Mouse (Mus musculus): Measurements from ENCODE around the gene Zfp622. TPM values are rescaled to one million over a fixed set of nuclear protein-coding genes. Genes with fewer than 3 reads are reported as not detected.
"Not testable (repeated sequence)": the region's sequence is repeated elsewhere in the genome, so short reads cannot be mapped to it uniquely, and the experiment has no call there.

The Zfp622 gene
- total RNA-seq, 1 experiment, result 65.9 TPM

DNA sequence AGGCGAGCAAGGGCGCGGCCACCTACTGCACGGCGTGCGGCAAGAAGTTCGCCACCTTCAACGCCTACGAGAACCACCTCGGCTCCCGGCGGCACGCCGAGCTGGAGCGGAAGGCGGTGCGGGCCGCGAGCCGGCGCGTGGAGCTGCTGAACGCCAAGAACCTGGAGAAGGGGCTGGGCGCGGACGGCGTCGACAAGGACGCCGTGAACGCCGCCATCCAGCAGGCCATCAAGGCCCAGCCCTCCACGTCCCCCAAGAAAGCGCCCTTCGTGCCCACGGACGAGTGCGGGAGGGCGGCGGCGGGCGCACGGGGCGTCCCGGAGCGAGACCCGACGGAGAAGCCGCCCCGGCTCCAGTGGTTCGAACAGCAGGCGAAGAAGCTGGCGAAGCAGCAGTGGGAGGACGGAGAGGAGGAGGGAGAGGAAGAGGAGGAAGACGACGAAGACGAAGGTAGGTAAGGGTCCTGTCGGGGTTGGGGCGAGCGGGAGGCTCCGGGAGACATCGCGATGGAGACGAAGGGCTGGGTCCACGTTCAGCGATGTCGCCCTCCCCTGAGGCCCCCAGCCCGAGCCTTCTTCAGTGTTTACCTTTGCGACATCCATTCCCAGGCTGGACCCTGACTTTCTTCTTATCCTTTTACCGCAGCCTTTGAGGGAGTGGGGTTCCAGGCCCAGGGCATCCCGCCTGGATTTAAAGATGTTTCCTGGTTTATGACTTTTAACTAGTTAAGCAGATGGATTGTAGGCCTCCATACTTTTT is 747 bp downstream of the Zfp622 start:
- H3K36me3 ChIP-seq (ENCODE audit: control insufficient read depth, insufficient read depth, low read length, poor library complexity, severe bottlenecking), result peaks cover 4% of the 10 kb centered on the region
- H3K27ac ChIP-seq (ENCODE audit: insufficient read depth, low read depth, low read length, poor library complexity, severe bottlenecking), result peak overlapping the region; percentile 45
- DNase-seq (ENCODE audit: low read depth, low spot score), result peak; percentile 7
- in situ Hi-C loops (cut with MboI; ENCODE audit: low sequenced_read_pairs in 2 of 2, unreplicated experiment in 2 of 2), result no loop called here
- TF ChIP-seq CHD2 (IDR thresholded peaks at IDR 0.05; ENCODE audit: low read depth, low read length) (no peak), ZC3H11A (IDR thresholded peaks at IDR 0.05; ENCODE audit: borderline replicate concordance, low read depth, low read length) (no peak), ZNF384 (IDR thresholded peaks at IDR 0.05; ENCODE audit: low read depth, low read length) (no peak), MAFK (IDR thresholded peaks at IDR 0.05; ENCODE audit: insufficient read depth, low read depth, low read length) (no peak), HCFC1 (IDR thresholded peaks at IDR 0.05; ENCODE audit: borderline replicate concordance, insufficient read depth, low read length) (no peak)
- H3K4me1 ChIP-seq (ENCODE audit: control insufficient read depth in 2 of 2, insufficient read depth in 2 of 2, low read length in 2 of 2, poor library complexity in 1 of 2), result peaks cover 0 to 4% of the 10 kb centered on the region in 2 experiments; a peak in 1 of 4 replicates
- H3K9me3 ChIP-seq (ENCODE audit: control insufficient read depth, insufficient read depth, low read depth, low read length), result no peaks in the 10 kb centered on the region
- H3K9ac ChIP-seq (ENCODE audit: insufficient read depth, low read depth, low read length, poor library complexity, severe bottlenecking), result peak overlapping the region; percentile 91
- H3K4me3 ChIP-seq (ENCODE audit: insufficient read depth in 1 of 2, low read depth in 1 of 2, low read length in 2 of 2, poor library complexity in 1 of 2, severe bottlenecking in 1 of 2), result peak overlapping the region; percentile 82 to 94

DNA sequence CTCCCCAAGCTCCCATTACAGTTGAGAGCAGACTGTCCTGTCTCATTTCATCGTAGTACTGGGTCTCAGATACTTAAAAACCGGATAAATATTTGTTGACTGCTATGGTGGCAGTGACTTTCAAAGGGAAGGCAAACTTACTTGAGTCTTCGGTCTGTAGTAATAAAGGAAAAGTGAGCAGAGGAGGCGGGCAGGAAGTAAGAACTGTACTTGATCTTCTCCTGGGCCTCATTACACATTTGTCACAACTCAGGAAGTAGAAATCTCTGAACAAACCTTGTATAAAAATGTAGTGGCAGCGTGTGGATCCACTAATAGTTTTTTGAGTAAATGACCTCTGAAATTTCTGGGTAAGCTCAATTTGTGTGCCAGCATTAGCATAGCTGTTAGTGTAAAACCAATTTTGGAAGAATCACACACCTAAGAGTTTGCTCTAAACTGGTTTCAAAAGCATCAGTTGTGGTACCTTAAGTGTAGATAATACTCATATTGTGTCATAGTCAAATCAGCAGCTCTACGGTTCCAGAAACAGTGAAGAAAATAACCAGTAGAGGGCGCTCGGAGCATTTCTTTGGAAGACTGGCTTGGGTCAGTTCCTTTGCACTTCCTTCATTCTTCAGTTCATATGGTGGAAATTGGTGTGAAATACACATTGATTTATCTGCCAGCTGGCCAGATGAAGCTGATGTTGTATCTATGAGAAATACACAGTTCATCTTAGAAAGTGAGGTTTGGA is 9.0 kb downstream of the Zfp622 start:
- H3K9me3 ChIP-seq (ENCODE audit: control insufficient read depth, insufficient read depth, low read depth, low read length), result no peaks in the 10 kb centered on the region
- in situ Hi-C loops (cut with MboI; ENCODE audit: low sequenced_read_pairs in 2 of 2, unreplicated experiment in 2 of 2), result no loop called here
- H3K27ac ChIP-seq (ENCODE audit: insufficient read depth, low read depth, low read length, poor library complexity, severe bottlenecking), result no peak overlapping the region
- DNase-seq (ENCODE audit: low read depth, low spot score), result peak; percentile 68
- H3K4me1 ChIP-seq (ENCODE audit: control insufficient read depth in 2 of 2, insufficient read depth in 2 of 2, low read length in 2 of 2, poor library complexity in 1 of 2), result no peaks in the 10 kb centered on the region
- TF ChIP-seq MAFK (IDR thresholded peaks at IDR 0.05; ENCODE audit: insufficient read depth, low read depth, low read length) (no peak), ZNF384 (IDR thresholded peaks at IDR 0.05; ENCODE audit: low read depth, low read length) (no peak), ZC3H11A (IDR thresholded peaks at IDR 0.05; ENCODE audit: borderline replicate concordance, low read depth, low read length) (0 out of 2 replicates have a peak, but pooled peaks have one; percentile 3), CHD2 (IDR thresholded peaks at IDR 0.05; ENCODE audit: low read depth, low read length) (no peak), HCFC1 (IDR thresholded peaks at IDR 0.05; ENCODE audit: borderline replicate concordance, insufficient read depth, low read length) (no peak)
- H3K9ac ChIP-seq (ENCODE audit: insufficient read depth, low read depth, low read length, poor library complexity, severe bottlenecking), result no peak overlapping the region
- H3K4me3 ChIP-seq (ENCODE audit: insufficient read depth in 1 of 2, low read depth in 1 of 2, low read length in 2 of 2, poor library complexity in 1 of 2, severe bottlenecking in 1 of 2), result no peak overlapping the region
- H3K36me3 ChIP-seq (ENCODE audit: control insufficient read depth, insufficient read depth, low read length, poor library complexity, severe bottlenecking), result peaks cover 20% of the 10 kb centered on the region

DNA sequence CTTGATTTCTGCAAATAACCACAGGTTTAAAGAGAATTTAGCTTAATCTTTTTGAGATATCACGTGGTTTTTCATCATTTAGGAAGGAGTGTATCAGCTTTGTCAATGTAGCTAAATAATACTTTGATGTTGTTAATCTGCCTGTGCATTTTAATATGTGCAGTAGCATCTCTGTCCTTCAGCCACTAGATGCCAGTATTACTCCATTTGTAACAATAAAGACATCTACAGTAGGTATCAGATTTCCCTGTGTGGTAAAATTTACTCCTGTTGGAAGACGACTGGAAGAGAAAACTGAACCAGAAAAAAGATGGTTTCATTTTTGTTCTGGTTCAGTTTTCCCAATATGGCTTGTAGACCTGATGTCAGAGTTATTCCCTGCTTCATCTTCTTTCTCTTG is 11.4 kb downstream of the Zfp622 start:
- TF ChIP-seq ZC3H11A (IDR thresholded peaks at IDR 0.05; ENCODE audit: borderline replicate concordance, low read depth, low read length) (0 out of 2 replicates have a peak, but pooled peaks have one; percentile 21), CHD2 (IDR thresholded peaks at IDR 0.05; ENCODE audit: low read depth, low read length) (no peak)
- DNase-seq (ENCODE audit: low read depth, low spot score), result no peak
- no peaks in the 10 kb centered on the region for H3K9me3 ChIP-seq (ENCODE audit: control insufficient read depth, insufficient read depth, low read depth, low read length)
- H3K9ac ChIP-seq (ENCODE audit: insufficient read depth, low read depth, low read length, poor library complexity, severe bottlenecking), result no peak overlapping the region
- H3K27ac ChIP-seq (ENCODE audit: insufficient read depth, low read depth, low read length, poor library complexity, severe bottlenecking), result no peak overlapping the region
- peaks cover 18% of the 10 kb centered on the region for H3K36me3 ChIP-seq (ENCODE audit: control insufficient read depth, insufficient read depth, low read length, poor library complexity, severe bottlenecking)
- no peaks in the 10 kb centered on the region for H3K4me1 ChIP-seq (ENCODE audit: control insufficient read depth in 2 of 2, insufficient read depth in 2 of 2, low read length in 2 of 2, poor library complexity in 1 of 2)
- in situ Hi-C loops (cut with MboI; ENCODE audit: low sequenced_read_pairs in 2 of 2, unreplicated experiment in 2 of 2), result no loop called here
- H3K4me3 ChIP-seq (ENCODE audit: insufficient read depth in 1 of 2, low read depth in 1 of 2, low read length in 2 of 2, poor library complexity in 1 of 2, severe bottlenecking in 1 of 2), result no peak overlapping the region

DNA sequence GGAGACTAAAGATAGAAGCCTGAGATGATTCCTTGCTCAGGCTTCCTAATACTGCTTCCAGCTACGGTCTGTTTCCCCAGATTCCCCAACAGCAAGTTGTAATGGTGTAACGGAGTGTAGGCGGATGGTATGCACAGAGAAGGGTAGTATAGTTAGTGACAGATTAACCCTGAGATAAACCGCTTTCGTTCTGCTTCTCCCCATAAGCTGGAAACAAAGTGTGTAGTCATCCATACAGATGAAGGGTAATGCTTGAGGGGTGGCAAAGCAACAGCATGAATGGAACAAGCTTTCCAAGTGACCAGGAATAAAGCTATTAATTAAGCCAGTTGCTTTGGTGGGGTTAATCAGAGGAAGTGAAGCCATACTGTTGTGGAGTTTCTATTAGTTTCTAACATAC is 15.4 kb downstream of the Zfp622 start:
- H3K27ac ChIP-seq (ENCODE audit: insufficient read depth, low read depth, low read length, poor library complexity, severe bottlenecking); H3K4me3 ChIP-seq (ENCODE audit: insufficient read depth in 1 of 2, low read depth in 1 of 2, low read length in 2 of 2, poor library complexity in 1 of 2, severe bottlenecking in 1 of 2); in situ Hi-C loops (cut with MboI; ENCODE audit: low sequenced_read_pairs in 2 of 2, unreplicated experiment in 2 of 2); DNase-seq (ENCODE audit: low read depth, low spot score); H3K9ac ChIP-seq (ENCODE audit: insufficient read depth, low read depth, low read length, poor library complexity, severe bottlenecking); H3K4me1 ChIP-seq (ENCODE audit: control insufficient read depth in 2 of 2, insufficient read depth in 2 of 2, low read length in 2 of 2, poor library complexity in 1 of 2); H3K9me3 ChIP-seq (ENCODE audit: control insufficient read depth, insufficient read depth, low read depth, low read length): not testable (repeated sequence)
- peaks cover 12% of the 10 kb centered on the region for H3K36me3 ChIP-seq (ENCODE audit: control insufficient read depth, insufficient read depth, low read length, poor library complexity, severe bottlenecking)

Measured in ES-E14 (cell line).